In genomic region chr19:31074717-31075063, GRCm38 (mm10) we compare ENCODE assay signal across 10 mouse cellular contexts. TPM values are rescaled to one million over a fixed set of nuclear protein-coding genes. Genes with fewer than 3 reads are reported as not detected.
DNase-seq lines count a peak whose midpoint lies in the region; ATAC-seq and TF ChIP-seq lines count a peak whose summit lies in the region.
"Had no signal": no experiment of that assay in that cellular context is flagged by ENCODE, and none has a peak within 500 bp of the region (broad histone marks: within the 10 kb centered on the region; RNA-seq: fewer than 3 reads in every experiment).

No protein-coding gene starts in this region.

- H3K27me3 ChIP-seq in heart, embryonic 13.5 days (replicated peaks): no peaks in the 10 kb centered on the region
- no peaks in the 10 kb centered on the region for H3K27me3 ChIP-seq in limb, embryonic 11.5 days (ENCODE audit: control insufficient read depth, insufficient read depth, low read length)
- H3K27me3 ChIP-seq in stomach, postnatal 0 days (ENCODE audit: control insufficient read depth, insufficient read depth, low read length): no peaks in the 10 kb centered on the region
- no peaks in the 10 kb centered on the region for H3K27me3 ChIP-seq in lung, postnatal 0 days (replicated peaks; ENCODE audit: insufficient read depth, low read length)
- no peaks in the 10 kb centered on the region for H3K27me3 ChIP-seq in kidney, embryonic 16.5 days (ENCODE audit: insufficient read depth, low read length)

- WGBS in heart, embryonic 13.5 days: 8% methylated on average over 3 of the region's 3 CpGs
- WGBS in limb, embryonic 11.5 days: 24% methylated on average over 3 of the region's 3 CpGs
- 13% methylated on average over 3 of the region's 3 CpGs for WGBS in stomach, postnatal 0 days
- 17% methylated on average over 3 of the region's 3 CpGs for WGBS in lung, postnatal 0 days
- WGBS in kidney, embryonic 16.5 days: 34% methylated on average over 3 of the region's 3 CpGs

- DNase-seq in right cerebral cortex, postnatal 4 days: peak; percentile 4
- DNase-seq in right cerebral cortex, postnatal 36 days (ENCODE audit: low spot score in 2 of 2): no peak
- no peak for DNase-seq in limb, embryonic 11.5 days (ENCODE audit: low spot score)
- no peak for DNase-seq in stomach, postnatal 0 days (ENCODE audit: low spot score)
- no peak for DNase-seq in lung, postnatal 0 days (ENCODE audit: low spot score)
- DNase-seq in frontal cortex, postnatal 14 days (ENCODE audit: low spot score in 2 of 2): no peak
- DNase-seq: cerebellum, adult 11 months; gastrocnemius, postnatal 36 days had no signal

- no peaks in the 10 kb centered on the region for H3K9me3 ChIP-seq in heart, embryonic 13.5 days
- no peaks in the 10 kb centered on the region for H3K9me3 ChIP-seq in limb, embryonic 11.5 days (ENCODE audit: control insufficient read depth, low read length)
- H3K9me3 ChIP-seq in stomach, postnatal 0 days (ENCODE audit: control insufficient read depth, low read length): no peaks in the 10 kb centered on the region
- H3K9me3 ChIP-seq in lung, postnatal 0 days (ENCODE audit: low read length): no peaks in the 10 kb centered on the region
- no peaks in the 10 kb centered on the region for H3K9me3 ChIP-seq in kidney, embryonic 16.5 days (ENCODE audit: low read length)

- H3K36me3 ChIP-seq in heart, embryonic 13.5 days: no peaks in the 10 kb centered on the region
- no peaks in the 10 kb centered on the region for H3K36me3 ChIP-seq in limb, embryonic 11.5 days (ENCODE audit: control insufficient read depth, insufficient read depth, low read length)
- H3K36me3 ChIP-seq in stomach, postnatal 0 days (ENCODE audit: control insufficient read depth, insufficient read depth, low read length): no peaks in the 10 kb centered on the region
- H3K36me3 ChIP-seq in lung, postnatal 0 days (ENCODE audit: insufficient read depth, low read length): no peaks in the 10 kb centered on the region
- no peaks in the 10 kb centered on the region for H3K36me3 ChIP-seq in kidney, embryonic 16.5 days (ENCODE audit: insufficient read depth, low read length)

- no peak for TF ChIP-seq CTCF in stomach, postnatal 0 days (IDR thresholded peaks at IDR 0.05; ENCODE audit: low read depth)
- TF ChIP-seq CTCF in lung, postnatal 0 days (IDR thresholded peaks at IDR 0.05): no peak

- ATAC-seq in heart, embryonic 13.5 days (ENCODE audit: extremely low read depth, insufficient number of reproducible peaks, low FRiP score, low TSS enrichment): no peak
- ATAC-seq in limb, embryonic 11.5 days (ENCODE audit: insufficient number of reproducible peaks, low FRiP score, low TSS enrichment, low read depth): no peak
- no peak for ATAC-seq in stomach, postnatal 0 days (ENCODE audit: low FRiP score, low TSS enrichment)
- no peak for ATAC-seq in lung, postnatal 0 days
- ATAC-seq in kidney, embryonic 16.5 days (ENCODE audit: low FRiP score, low TSS enrichment): no peak

- H3K9ac ChIP-seq in heart, embryonic 13.5 days: peak overlapping the region; percentile 70
- peak overlapping the region; percentile 17; the same call in 1 of the 2 replicates for H3K9ac ChIP-seq in limb, embryonic 11.5 days (ENCODE audit: low read length)
- no peak overlapping the region for H3K9ac ChIP-seq in stomach, postnatal 0 days (ENCODE audit: low read length)
- H3K9ac ChIP-seq in lung, postnatal 0 days (replicated peaks; ENCODE audit: low read depth): no peak overlapping the region
- no peak overlapping the region for H3K9ac ChIP-seq in kidney, embryonic 16.5 days (replicated peaks; ENCODE audit: low read length)

- no peak for TF ChIP-seq EP300 in stomach, postnatal 0 days (optimal IDR thresholded peaks at IDR 0.05)
- TF ChIP-seq EP300 in lung, postnatal 0 days (IDR thresholded peaks at IDR 0.05): no peak

- peak overlapping the region; percentile 63 for H3K4me2 ChIP-seq in heart, embryonic 13.5 days
- no peak overlapping the region for H3K4me2 ChIP-seq in limb, embryonic 11.5 days (ENCODE audit: low read depth, severe bottlenecking)
- peak overlapping the region; percentile 48 for H3K4me2 ChIP-seq in stomach, postnatal 0 days (replicated peaks; ENCODE audit: low read depth)
- H3K4me2 ChIP-seq in lung, postnatal 0 days (replicated peaks; ENCODE audit: low read depth, low read length): no peak overlapping the region
- H3K4me2 ChIP-seq in kidney, embryonic 16.5 days (replicated peaks; ENCODE audit: low read depth, low read length): no peak overlapping the region

- H3K4me3 ChIP-seq in heart, embryonic 13.5 days: peak overlapping the region; percentile 30
- no peak overlapping the region for H3K4me3 ChIP-seq in limb, embryonic 11.5 days (ENCODE audit: low read depth, low read length)
- H3K4me3 ChIP-seq in stomach, postnatal 0 days (ENCODE audit: low read depth, low read length): peak overlapping the region; percentile 19; the same call in 1 of the 2 replicates
- H3K4me3 ChIP-seq in lung, postnatal 0 days (ENCODE audit: low read depth, low read length): no peak overlapping the region
- no peak overlapping the region for H3K4me3 ChIP-seq in kidney, embryonic 16.5 days (ENCODE audit: low read length)

- peaks cover 10% of the 10 kb centered on the region for H3K4me1 ChIP-seq in heart, embryonic 13.5 days
- no peaks in the 10 kb centered on the region; the same call in 1 of the 2 replicates for H3K4me1 ChIP-seq in limb, embryonic 11.5 days (ENCODE audit: control insufficient read depth, insufficient read depth, low read length)
- 0 out of 2 replicates have a peak, but pooled peaks cover 2% of the 10 kb centered on the region for H3K4me1 ChIP-seq in stomach, postnatal 0 days (replicated peaks; ENCODE audit: control insufficient read depth, insufficient read depth)
- no peaks in the 10 kb centered on the region for H3K4me1 ChIP-seq in lung, postnatal 0 days (ENCODE audit: insufficient read depth, low read depth, low read length)
- H3K4me1 ChIP-seq in kidney, embryonic 16.5 days (ENCODE audit: insufficient read depth, low read length): 0 out of 2 replicates have a peak, but pooled peaks cover 4% of the 10 kb centered on the region

- H3K27ac ChIP-seq in heart, embryonic 13.5 days (replicated peaks): peak overlapping the region; percentile 31
- no peak overlapping the region for H3K27ac ChIP-seq in limb, embryonic 11.5 days (replicated peaks; ENCODE audit: low read depth, low read length)
- peak overlapping the region; percentile 40; the same call in 1 of the 2 replicates for H3K27ac ChIP-seq in stomach, postnatal 0 days (replicated peaks)
- H3K27ac ChIP-seq in lung, postnatal 0 days (ENCODE audit: low read length): no peak overlapping the region
- no peak overlapping the region for H3K27ac ChIP-seq in kidney, embryonic 16.5 days (ENCODE audit: low read length)

RNA-seq across cellular contexts. Expression of gene Cstf2t, which starts 7.9 kb away (rescaled TPM):
- 30.4 and 33.2 TPM in 2 replicates for polyA plus RNA-seq in heart, embryonic 13.5 days (2015; fragmentation: Nextera tagmentation; extraction: Ambion mirVana)
- polyA plus RNA-seq in limb, embryonic 11.5 days (2014; fragmentation: Nextera tagmentation; extraction: Ambion mirVana): 45.3 and 50.1 TPM in 2 replicates
- 17.3 and 19.2 TPM in 2 replicates for polyA plus RNA-seq in stomach, postnatal 0 days (2015; fragmentation: Nextera tagmentation; extraction: Ambion mirVana)
- 21.4 and 23.7 TPM in 2 replicates for polyA plus RNA-seq in lung, postnatal 0 days (2015; fragmentation: Nextera tagmentation; extraction: Ambion mirVana)
- 47.8 and 49.6 TPM in 2 replicates for polyA plus RNA-seq in kidney, embryonic 16.5 days (2015; fragmentation: Nextera tagmentation; extraction: Ambion mirVana)

Comparison
In these comparisons a context has a peak if more than half of its experiments do, and no peak if none do; other contexts are left out.
1. H3K27ac ChIP-seq: peak in heart, embryonic 13.5 days (single experiment) and stomach, postnatal 0 days (single experiment); none in limb, embryonic 11.5 days (single experiment), lung, postnatal 0 days (single experiment) and kidney, embryonic 16.5 days (single experiment).
2. H3K4me2 ChIP-seq: peak in heart, embryonic 13.5 days (single experiment) and stomach, postnatal 0 days (single experiment); none in limb, embryonic 11.5 days (single experiment), lung, postnatal 0 days (single experiment) and kidney, embryonic 16.5 days (single experiment).
3. H3K4me3 ChIP-seq: peak in heart, embryonic 13.5 days (single experiment) and stomach, postnatal 0 days (single experiment); none in limb, embryonic 11.5 days (single experiment), lung, postnatal 0 days (single experiment) and kidney, embryonic 16.5 days (single experiment).
4. H3K9ac ChIP-seq: peak in heart, embryonic 13.5 days (single experiment) and limb, embryonic 11.5 days (single experiment); none in stomach, postnatal 0 days (single experiment), lung, postnatal 0 days (single experiment) and kidney, embryonic 16.5 days (single experiment).